Mouse (Mus musculus): ENCODE measurements around the gene Snx29.

DNA sequence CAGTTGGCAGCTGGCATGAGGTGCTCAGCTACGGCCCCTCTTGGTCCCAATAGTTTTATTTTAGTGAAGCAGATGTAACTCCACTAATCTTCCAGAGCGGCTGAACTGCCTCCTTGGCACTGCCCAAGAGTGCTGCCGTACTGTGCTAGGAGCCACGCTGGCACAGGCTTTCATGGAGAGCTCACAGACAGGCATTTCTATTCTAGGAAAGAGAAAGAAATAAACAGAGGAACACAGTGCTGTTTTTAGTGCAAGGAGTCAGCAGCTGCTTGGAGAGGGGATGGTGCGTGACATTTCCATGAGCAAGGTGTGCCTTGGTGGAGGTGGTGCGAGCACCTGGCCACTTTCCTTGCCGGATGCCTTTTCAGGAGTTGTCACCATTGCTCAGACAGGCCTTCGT, 367.4 kb downstream of the Snx29 start:
- no peak for TF ChIP-seq GATA1 (IDR thresholded peaks at IDR 0.05; ENCODE audit: low read length)
- TF ChIP-seq TAL1 (IDR thresholded peaks at IDR 0.05; ENCODE audit: low read length): no peak

Data from erythroblast, embryonic 14.5 days (primary cell).